Mouse (Mus musculus) urinary bladder, postnatal 4 days (tissue): ENCODE data around the gene Tuba3b.

ENCODE experiments used
- DNase-seq, 2 experiments: peaks; one replicate each; pipeline ENCODE4 v3.0.0; 2021 to 2022; ENCODE audit warnings: low spot score in 2 of 2

The Tuba3b gene

DNA sequence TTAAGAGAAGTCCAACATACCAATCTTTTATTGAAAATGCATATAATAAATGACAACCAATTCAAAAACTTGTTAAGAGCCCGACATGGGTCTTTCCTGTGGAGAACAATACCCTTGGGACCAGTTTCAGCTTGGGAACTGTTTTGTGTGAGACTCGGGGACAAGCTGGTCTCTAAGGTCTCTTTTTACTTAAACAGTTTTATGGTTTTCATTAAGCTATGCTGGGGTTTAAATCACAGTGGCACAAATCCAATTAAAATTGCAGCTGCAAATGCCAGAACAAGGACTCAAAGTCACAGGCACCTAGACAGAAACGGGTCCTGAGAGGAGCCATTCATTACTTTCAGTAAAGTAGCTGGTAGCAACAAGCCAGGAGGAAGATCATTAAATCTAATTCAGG, 10.4 kb upstream of the Tuba3b start:
- no peak for DNase-seq

DNA sequence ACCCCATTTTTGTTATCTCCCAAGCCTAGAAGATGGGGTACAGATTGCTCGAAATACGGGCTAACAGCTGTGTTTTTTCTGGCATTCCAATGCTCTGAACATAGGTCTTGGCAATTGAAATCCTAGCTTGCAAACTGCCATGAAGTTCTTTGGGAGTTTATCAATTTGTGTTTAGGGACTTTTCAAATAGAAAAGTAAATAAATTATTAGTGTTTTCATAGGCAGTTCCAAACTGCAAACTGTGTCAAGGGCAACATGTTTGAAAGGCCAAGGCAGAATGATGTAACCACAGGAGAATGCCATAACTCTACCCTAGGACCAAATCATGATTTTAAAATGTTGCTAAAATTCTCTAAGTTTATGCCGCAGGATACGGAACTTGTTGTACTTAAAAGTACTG, 7.8 kb upstream of the Tuba3b start:
- no peak for DNase-seq

DNA sequence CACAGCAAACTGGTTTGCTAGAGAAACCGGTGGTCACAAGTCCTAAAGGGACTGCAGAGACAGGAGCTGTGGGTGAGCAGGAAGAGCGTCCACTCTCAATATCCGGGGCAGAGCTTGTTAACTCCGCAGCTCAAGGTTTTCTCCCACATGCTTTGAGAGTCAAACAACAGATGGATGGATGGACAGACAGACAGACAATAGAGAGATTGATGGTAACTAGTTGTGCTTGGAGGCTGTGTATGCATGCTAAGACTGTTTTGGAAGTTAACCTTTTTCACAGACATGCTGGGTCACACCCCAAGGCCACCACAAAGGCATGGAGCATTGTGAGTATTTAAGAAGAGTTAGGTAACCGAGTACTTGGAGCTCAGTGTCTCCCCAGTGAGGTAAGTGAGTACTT, 6.9 kb upstream of the Tuba3b start:
- DNase-seq, result no peak

DNA sequence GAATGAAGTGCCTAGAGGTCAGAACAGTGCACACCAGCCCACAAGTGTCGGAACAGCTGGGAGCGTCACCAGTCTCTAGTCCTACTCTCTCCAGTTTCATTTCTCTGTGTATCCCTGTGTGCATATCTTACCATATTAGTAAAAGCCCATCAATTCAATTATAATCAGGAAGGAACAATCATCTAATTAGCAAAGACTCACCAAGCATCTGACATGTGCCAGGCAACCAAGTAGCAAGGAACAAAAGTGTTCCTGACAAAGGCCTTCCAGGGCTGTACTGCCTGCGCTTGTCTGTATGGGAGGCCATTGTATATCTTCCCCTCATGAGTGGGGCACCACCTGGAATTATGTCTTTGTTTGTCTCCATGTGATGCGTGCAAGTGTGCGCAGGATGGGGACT, 4.7 kb upstream of the Tuba3b start:
- no peak for DNase-seq

- no peak for DNase-seq
Observed at GRCm38 (mm10) chr6:145612611-145613010, 2.9 kb upstream of the Tuba3b start.

- DNase-seq, result no peak
Observed at GRCm38 (mm10) chr6:145614219-145614618, 1.3 kb upstream of the Tuba3b start, which contains the start of gene Lmntd1. Gene Lmntd1 (minus strand): TSS chr6:145614319.

GRCm38 (mm10) chr6:145616402-145617229, 1.1 kb downstream of the Tuba3b start:
- no peak for DNase-seq

DNA sequence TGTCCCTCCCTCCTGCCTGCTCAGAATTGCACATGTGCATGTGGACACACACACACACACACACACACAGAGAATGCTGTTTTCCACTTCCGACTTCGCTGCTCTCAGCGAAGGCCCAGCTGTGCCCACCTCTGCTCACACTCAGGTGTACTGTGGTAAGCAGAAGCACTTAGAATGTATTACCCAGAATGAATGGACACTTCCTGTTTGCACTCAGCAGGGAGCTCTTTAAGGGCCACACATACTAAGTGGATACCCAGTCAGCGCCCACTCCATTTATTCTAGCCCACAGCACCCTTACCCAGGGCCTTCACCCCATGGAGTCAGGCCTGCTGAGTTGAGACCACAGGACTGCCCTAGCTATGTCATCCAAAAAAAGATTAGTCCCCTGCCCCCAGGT, 7.6 kb downstream of the Tuba3b start:
- no peak for DNase-seq

DNA sequence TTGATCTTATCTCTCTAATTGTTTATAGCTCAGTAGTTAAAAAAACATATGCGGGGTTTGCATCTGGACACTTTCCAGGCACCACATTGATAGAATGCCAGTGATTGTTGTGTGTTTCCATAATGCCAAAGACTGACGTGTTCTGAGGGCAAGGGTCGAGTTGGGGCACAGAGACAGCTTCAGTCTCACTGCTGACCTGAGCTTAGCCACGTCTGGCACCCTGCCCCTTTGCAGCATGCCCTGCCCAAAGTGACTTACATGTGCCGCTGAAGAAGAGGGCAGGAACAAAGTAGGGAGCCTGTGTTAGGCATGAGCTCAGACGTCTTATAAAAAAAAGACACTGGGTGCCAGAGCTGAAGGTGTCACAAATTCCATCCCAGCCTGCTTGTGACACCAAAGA, 14.7 kb downstream of the Tuba3b start:
- no peak for DNase-seq

- DNase-seq, result no peak
Observed at GRCm38 (mm10) chr6:145634454-145634853, 18.9 kb downstream of the Tuba3b start.

DNA sequence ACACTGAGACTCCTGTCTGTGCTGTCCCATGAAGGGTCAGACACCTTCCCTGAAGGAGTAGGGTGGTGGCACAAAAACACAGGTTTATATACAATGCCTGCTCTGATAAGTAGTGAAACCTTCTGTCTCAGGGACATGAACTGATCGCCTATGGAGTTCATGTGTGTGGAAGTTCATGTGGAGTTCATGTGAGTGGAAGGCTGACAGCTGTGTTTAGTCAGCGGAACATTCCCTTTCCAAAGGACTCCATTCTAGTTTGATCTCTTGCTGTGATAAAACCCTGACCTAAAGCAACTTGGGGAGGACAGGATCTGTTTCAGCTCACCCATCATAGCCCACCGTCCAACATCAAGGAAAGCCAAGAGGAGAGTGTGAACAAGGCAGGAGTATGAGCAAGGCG, 21.1 kb downstream of the Tuba3b start:
- no peak for DNase-seq

DNA sequence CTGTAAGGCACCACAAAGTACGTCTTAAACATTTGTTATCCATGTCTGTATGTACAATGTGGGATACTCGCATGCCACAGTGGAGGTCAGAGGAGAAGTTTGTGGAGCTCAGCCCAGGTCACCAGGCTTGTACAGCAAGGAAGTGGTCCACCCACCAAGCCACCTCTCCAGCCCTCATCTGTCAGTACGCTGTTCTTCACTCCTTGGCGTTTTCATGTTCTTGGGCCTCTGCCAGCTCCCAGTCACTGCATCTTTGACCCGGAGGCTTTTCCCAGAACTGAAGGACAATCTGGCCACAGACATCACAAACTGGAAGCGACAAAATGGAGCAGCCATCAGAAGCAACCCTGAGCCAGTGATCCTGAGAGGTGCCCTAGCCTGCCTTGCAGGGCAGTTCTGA, 22.7 kb downstream of the Tuba3b start:
- no peak for DNase-seq

- DNase-seq, result no peak
Observed at GRCm38 (mm10) chr6:145640971-145641506, 25.5 kb downstream of the Tuba3b start.

GRCm38 (mm10) chr6:145651976-145652375, 36.4 kb downstream of the Tuba3b start:
- DNase-seq, result no peak

DNA sequence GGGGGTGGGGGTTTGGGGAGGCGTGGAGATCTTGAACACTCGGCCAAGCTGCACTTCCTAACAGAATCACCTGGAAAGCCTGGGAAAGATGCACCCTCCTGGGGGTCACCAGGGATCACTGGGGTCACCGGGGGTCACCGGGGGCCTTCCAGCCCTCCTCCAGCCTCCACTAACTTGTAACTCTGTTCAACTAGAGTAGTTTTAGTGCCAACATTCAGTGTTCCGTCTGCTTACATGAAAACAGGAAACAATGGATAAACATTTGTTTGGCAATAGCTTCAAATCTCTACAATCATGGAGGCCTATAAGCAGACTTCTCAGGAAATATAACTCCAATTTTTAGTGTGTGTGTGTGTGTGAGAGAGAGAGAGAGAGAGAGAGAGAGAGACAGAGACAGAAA, 37.4 kb downstream of the Tuba3b start:
- DNase-seq, result no peak

DNA sequence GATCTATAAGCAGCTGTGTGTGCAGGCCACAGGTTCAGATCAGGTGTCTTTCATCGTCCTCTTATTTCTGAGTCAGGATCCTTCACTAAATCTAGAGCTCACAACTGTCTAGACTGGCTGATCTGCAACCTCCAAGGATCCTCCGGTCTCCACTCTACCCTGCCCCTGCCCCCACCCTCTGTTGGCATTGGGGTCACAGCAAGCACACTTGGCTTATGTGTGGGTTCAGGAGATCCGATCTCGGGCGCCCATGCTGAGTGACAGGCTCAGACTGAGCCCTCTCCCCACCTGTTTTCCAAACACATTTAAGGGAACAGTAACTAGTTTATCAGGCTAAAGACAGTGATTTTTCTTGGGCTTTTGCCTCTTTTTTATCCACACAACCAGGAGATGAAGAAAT, 38.1 kb downstream of the Tuba3b start:
- no peak for DNase-seq

DNA sequence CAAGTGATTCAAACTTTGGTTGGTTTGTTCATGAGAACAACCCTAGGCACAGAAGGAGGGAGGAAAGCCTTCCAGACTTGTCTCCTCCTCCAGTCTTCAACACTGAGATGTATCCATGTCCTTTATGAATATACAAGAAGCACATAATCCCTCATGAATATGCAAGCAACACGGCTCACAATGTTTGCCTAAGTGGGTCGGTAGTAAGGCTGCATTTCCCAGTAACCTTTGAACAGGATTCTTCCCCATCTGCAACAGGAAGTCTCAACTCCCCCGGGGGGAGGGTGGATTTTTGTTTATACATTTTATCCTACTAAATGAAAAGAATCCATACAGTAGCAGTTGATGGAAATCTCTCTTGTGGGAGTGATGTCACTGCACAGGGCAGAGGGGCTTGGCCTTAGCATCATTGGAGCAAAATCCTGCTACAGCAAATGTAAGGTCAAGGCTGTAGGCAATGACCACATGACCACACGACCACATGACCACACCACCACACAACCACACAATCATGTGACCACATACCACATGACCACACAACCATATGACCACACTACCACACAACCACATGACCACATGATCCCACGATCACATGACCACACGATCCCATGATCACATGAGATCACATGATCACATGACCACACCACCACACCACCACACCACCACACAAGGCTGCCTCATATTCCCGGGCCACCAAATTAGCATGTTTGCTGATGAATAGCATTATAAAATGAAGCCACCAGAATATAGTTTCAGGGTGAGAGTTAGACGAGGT, 38.7 kb downstream of the Tuba3b start:
- no peak for DNase-seq

DNA sequence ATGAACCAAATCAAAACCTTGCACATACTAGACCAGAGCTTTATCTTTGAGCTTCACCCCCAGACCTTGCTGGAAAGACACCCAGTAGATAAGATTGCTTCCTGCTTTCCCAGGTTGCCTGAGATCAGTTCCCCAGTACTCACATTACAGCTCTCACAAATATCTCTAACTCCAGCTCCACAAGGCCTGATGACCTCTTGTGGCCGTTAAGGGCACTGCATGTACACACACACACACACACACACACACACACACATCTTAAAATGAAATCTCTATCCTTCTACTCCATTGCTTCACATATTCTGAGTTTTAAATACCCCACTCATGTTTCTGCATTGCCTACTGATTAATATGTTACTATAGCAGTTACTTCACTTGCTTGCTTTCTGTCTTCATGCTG, 40.1 kb downstream of the Tuba3b start:
- DNase-seq, result no peak

DNA sequence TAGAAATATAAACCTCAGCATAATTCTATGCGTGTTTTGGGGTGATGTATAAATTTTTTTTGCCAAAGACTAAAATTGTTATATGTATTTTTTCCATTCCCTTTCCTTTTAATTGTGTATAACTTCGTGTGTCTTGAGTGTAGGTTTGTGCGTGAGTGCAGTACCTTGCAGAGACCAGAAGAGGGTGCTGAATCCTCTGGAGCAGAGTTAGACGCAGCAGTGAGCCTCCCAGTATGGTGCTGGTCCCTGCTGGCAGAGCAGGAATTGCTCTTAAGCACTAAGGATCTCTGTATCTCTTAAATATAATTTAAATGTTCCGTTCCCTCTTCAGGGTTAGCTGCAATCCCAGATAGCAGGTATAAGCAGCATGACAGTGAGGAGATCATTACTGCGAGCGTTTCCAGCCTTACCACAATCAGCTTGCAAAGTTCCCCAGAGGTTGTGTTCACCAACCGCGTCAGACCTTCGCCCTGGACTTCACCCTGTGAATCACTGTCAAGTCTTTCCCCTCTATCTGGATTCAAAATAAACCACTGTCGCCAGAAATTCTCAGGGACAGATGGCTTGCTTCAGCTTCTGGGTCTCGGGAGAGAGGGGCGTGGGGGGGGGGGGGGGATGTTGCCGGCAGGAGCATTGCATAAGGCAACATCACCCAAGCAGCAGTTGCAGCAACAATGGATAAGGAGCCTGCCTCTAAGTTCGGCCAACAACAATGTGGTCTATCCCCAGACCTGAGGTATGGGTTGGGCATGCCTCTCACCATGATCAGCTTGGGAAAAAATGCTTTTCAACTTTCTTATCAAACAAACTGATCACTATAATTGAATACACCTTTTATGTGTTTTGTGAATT, 41.4 kb downstream of the Tuba3b start:
- no peak for DNase-seq

- DNase-seq, result no peak
Observed at GRCm38 (mm10) chr6:145659116-145659515, 43.6 kb downstream of the Tuba3b start.

DNA sequence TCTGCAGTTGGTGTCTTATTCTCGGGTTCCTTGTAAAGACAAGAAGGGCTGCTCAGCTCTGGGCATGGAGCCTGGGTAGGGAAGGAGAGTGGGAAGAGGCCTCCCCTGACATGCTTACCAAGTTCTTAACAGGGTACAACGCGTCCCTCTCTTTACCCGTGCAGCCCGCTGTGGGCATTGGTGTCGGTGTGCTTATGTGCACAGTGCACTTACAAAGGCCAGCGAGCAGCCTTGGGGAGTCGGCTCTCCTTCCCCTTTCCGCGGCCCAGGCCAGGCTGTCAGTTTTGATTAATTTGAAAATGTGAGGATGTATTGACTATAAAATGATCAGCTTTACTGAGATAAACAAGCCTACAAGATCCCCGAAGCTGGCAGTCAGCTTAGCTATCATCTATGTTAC, 45.4 kb downstream of the Tuba3b start:
- DNase-seq, result no peak

GRCm38 (mm10) chr6:145664208-145664607, 48.7 kb downstream of the Tuba3b start:
- no peak for DNase-seq
